Mouse (Mus musculus) thymus, postnatal 36 days (tissue): ENCODE measurements around the gene St7l.
"Not testable (repeated sequence)": the region's sequence is repeated elsewhere in the genome, so short reads cannot be mapped to it uniquely, and the experiment has no call there.

ENCODE experiments used
- DNase-seq, 2 experiments: peaks; one replicate each; pipeline ENCODE4 v3.0.0; 2022; ENCODE audit warnings: mixed read lengths in 2 of 2

Gene St7l

DNA sequence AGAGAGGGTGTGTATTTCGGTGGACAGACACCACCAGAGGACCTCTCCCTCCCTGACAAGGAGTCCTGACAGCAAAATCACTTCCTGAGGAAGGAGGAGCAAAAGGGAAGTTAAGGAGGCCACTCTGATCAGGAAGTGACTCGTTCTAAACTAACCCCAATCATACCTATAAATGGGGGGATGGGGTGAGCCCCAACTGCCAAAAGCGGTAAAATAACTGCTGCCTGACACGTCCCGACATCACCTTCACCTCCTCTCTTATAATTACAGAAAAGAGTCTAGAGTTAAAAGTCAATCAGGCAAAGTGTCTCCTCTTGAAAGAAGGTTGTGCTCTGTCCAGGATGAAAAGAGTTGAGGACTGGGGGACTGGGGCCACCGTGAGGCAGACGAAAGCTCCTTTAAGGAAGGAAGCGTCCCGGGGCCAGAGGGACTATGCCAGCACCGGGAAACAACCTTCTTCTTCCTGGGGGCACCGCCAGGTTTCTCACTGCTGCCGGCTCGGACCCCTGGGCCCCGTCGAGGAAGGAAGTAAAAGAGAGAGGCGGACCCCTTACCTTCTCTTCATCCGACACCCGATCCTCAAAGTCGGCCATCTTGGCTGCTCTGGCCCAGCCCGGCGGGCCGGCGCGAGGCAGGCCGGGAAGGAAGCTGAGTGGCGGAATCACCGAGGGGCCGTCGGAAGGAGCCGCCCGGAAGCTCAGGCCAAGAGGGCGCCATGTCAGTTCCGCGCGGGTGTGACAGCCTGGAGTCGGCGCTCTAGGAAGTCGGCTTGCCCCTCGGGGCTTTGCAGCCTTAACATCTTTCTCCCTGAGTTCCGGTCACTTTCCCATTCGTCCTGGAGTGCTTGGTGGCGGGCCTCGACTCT is at the start of gene St7l, which contains the start of gene Capza1:
Gene St7l, plus strand, starts transcription at position 220 of the 865 bp plus-strand sequence.
Gene Capza1, minus strand, starts transcription at position 720 of the 865 bp plus-strand sequence.
- peak; percentile 88 to 90 for DNase-seq

- DNase-seq: no peak
Observed at GRCm38 (mm10) chr3:104814746-104815145, 49.1 kb upstream of the St7l start.

DNA sequence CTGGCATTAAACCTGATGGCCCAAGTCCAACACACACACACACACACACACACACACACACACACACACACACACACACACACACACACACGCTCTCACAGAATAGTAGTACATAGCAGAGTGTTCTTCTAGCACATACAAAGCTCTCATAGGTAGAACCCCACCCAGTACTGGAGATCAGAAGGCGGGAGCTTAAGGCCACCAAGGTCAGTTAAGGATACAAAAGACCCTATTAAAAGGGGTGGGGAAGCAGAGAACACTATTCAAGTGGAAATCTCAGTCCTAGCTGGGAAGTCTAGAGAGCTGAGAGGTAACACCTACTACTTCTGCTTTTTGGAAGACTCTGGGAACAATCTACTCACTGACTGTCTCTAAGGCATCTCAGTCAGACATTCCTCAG is 48.5 kb upstream of the St7l start:
- no peak for DNase-seq

DNA sequence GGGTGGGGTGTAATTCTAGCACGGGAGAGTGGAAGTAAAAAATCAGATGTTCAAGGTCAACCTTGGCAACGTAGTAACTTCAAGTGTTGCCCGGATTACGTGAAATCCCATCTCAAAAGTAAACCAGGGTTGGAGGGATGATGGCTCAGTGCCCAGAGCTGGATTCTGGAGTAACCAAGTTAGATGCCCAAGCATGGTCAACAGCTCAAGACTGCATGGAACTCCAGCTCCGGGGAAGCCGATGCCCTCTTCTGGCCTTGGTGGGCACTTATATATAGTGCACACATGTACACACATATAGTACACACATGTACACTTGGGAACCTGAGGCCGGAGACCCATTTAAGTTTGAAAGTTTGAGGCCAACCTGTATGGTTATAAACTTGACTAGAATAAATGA is 47.7 kb upstream of the St7l start:
- no peak for DNase-seq

DNA sequence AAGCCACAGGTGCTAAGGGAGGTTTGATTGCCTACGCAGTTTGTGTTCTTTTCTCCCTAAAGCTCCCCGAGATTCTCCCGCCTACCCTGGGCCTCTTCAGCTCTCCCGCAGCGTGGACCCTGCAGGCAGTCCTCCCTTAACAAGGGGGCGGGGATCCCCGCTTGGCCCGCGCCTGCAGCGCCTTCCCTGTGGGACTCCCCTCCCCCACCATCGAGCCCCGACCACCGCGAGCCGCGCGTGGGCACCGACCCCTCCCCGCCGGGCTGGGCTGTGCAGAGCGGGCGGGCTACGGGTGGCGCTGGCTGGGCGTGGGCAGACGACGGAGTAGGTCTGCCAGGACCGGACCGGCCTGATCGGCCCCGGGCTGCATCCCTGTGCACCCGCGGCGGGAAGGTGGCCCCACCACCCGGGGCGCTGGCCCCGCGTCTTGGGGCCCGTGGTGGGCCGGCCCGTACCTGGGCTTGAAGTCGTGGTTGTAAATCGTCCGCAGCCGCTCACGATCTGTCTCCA is 46.3 kb upstream of the St7l start:
- peak; percentile 66 to 74 for DNase-seq

DNA sequence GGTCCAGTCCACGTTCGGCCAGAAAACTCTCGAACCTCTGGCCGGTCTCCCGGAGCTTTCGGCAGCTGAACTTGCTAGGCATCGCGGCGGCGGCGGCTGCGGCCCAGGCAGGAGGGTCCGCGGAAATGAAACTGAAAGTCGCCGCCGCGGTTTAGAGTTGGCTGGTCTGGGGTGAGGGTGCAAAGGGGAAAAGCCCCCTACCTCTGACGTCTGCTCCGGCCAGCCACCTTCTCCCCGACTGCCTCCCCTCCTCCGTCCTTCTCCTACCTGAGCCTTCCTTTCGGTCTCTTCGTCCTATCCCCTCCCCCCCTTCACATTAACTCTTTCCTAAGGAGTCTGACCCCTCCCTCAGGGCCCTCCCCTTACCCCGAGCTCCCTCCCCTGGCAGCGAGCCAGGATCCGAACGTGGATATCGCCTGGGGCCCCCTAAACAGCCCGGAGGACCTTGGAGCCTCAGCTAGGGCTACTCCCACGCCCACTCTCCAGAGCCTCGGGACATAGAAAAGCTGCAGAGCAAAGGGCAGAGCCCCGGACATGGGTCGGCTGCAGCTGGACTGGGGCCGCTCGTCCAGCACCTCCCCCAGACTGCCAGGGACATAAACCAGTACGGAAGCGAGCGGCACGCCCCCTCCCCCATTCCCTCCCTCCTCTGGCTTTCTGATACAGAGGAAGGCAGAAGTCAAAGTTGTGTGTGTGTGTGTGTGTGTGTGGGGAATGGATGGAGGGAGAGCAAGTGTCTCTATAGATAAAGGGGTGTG is 45.6 kb upstream of the St7l start, which contains the start of gene Mov10:
Gene Mov10, minus strand, starts transcription at position 573 of the 758 bp plus-strand sequence.
- DNase-seq: peak; percentile 75 to 76

GRCm38 (mm10) chr3:104818749-104819134 is 45.1 kb upstream of the St7l start:
- no peak for DNase-seq

- no peak for DNase-seq
Observed at GRCm38 (mm10) chr3:104820426-104820825, 43.4 kb upstream of the St7l start.

- no peak for DNase-seq
Observed at GRCm38 (mm10) chr3:104822413-104822812, 41.4 kb upstream of the St7l start.

- DNase-seq: no peak
Observed at GRCm38 (mm10) chr3:104835797-104836196, 28.0 kb upstream of the St7l start.

DNA sequence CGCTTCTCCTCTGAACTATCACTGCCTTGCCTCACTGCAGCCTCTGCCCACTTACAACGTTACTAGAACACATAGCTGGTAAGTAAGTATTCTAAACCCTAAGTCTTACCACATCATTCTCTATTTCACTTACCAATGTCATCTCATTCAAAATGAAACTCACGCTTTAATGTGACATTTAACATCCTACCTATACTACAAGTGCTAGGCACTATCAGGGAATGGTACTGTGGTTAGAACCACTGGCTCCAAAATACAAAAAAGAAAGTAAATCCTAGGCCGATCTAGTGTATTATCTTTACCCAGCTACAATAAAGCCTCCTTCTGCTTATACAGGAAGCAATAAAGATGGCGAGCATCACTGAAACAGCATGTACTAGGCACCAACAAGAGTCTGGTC is 22.8 kb upstream of the St7l start:
- no peak for DNase-seq

DNA sequence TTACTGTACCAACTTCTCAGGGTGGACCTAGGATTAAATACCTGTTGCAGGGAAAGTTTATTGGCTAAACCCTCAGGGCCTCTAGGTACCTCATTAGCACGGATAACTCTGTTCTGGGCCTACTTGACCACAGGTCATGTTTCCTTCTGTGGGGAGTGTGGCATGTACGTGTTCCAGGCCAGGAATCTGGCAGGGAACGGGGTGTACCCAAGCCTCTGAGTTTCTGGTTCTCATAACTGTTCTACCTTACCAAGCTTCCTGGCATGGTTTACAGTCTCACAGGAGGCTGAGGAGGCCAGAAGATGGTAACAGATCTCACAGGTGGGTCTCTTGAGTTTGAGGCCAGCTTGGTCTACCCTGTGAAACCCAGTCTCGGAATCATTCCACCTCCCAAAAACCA is 17.2 kb upstream of the St7l start:
- no peak for DNase-seq

GRCm38 (mm10) chr3:104854465-104854864 is 9.3 kb upstream of the St7l start:
- DNase-seq: no peak

DNA sequence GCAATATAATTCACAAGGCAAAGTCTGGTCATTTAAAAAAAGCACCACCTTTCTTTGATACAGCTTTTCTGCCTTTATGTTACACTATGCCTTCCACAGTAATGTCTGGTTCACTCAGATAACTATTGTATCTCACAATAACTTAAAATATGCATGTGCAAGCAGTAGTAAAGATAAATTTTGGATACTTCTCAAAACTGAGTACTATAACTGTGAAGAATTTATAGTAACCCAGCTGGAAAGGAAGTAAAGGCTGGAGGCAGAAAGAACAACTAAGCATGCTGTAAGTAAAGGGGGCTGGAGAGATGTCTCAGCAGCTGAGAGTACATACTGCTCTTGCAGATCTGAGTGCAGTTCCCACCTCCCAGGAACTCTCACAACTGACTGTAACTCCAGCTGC is 8.9 kb upstream of the St7l start:
- no peak for DNase-seq

DNA sequence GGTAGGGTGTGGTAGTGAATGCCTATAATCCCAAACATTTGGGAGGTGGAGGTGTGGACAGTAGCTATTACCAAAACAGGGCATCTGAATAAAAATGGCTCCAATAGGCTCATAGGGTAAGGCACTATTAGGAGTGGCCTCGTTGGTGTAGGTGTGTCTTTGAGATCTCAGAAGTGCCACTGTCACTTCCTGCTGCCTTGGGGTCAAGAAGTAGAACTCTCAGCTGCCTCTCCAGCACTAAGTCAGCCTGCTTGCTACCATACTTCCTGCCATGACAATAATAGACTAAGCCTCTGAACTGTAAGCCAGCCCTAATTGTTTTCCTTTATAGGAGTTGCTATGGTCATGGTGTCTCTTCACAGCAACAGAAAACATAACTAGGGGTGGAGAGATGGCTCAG is 7.7 kb upstream of the St7l start:
- no peak for DNase-seq

- DNase-seq: no peak
Observed at GRCm38 (mm10) chr3:104858560-104858959, 5.2 kb upstream of the St7l start.

- peak; percentile 84 to 88 for DNase-seq
Observed at GRCm38 (mm10) chr3:104864651-104865340, 991 bp downstream of the St7l start.

GRCm38 (mm10) chr3:104865341-104865788 is 1.6 kb downstream of the St7l start:
- DNase-seq: no peak

- not testable (repeated sequence) for DNase-seq
Observed at GRCm38 (mm10) chr3:104866674-104867073, 2.9 kb downstream of the St7l start.

- no peak for DNase-seq
Observed at GRCm38 (mm10) chr3:104869611-104870010, 5.8 kb downstream of the St7l start.

DNA sequence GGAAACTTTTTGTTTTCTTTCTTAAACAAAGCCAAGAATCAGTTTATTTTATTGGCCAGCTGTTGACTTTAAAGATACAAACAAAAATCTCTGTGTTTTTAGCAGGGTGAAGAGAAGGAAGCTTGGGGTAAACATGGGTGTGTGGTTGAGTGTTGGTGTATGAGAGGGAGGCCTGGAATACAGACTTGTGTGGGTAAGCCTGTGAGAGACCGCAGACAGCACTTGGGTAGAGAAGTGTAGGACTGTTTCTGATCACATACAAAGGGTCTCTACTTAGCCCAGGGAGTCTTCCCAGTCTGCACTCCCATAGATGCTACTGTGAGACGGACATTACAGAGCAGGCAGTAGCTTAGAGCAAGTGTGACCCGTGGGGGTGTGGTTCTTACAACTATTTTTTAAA is 24.8 kb downstream of the St7l start:
- no peak for DNase-seq

DNA sequence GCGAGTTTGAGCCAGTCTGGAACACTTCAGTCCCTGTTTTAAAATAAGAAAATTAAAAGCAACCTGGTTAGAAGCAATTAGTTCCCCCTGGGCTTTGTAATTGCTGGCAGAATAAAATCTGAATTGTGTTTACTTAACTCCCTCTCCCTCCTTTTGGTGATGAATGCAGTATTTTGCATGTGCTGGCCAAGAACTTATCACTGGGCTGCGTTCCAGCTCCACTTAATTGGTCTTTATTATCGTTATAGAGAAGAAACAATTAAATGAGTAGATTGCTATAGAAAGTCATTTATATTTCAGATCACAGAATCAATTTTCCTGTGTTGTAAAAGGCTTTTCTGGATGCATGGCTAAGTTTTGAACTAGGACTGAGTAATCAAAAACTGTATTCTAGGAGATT is 32.3 kb downstream of the St7l start:
- no peak for DNase-seq

GRCm38 (mm10) chr3:104901154-104901553 is 37.3 kb downstream of the St7l start:
- DNase-seq: no peak
